Mouse (Mus musculus): ENCODE results near the gene Nol12.

Gene Nol12

DNA sequence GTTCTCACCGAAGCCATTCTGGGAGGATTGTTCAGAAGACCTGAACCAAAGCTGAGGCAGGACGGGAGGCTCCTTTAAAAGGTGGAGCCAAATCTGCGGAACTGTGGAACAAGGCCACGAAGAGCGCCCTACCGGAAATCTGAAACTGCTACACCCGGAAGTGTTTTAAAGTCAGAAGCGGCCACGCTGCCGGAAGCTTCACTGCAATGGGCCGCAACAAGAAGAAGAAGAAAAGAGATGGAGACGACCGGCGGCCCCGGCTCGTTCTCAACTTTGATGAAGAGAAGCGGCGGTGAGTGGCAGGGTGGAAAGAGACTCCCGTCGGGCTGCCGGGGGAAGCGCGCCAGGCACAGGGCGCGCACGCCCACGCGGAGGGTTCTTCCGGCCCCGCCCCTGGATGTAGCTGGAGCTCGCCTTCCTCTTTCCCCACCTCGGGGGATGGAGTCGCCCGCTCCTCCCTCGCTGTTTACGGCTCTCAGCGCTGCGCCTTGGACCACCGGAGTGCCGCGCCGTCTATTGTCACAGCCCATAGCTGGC is at the start of gene Nol12:
Gene Nol12 (plus strand): TSS at position 150 of the 537 bp plus-strand sequence.
- peak; percentile 75 for DNase-seq (ENCODE audit: low read depth, low spot score)

DNA sequence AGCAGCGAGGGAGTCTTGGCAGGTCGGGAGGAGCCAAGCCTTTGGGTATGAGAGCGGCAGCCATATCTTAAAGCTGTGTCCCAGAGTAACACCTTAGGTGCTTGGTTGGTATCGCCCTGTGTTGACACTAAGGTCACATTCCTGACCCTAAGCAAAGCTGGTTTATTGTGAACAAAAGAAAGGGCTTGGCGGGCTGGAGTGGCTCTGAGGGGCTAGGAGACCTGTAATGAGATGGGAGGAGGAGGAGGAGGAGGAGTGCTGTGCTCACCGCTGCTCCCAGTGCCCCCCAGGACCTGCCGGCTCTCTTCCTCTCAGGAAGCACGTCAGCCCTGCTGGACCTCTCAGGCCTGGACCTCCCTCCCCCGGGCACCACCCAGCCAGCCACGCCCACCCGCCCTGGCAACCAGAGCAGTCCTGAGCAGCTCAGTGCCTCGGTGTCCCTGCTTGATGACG is 45.3 kb upstream of the Nol12 start:
- no peak for DNase-seq (ENCODE audit: low read depth, low spot score)

DNA sequence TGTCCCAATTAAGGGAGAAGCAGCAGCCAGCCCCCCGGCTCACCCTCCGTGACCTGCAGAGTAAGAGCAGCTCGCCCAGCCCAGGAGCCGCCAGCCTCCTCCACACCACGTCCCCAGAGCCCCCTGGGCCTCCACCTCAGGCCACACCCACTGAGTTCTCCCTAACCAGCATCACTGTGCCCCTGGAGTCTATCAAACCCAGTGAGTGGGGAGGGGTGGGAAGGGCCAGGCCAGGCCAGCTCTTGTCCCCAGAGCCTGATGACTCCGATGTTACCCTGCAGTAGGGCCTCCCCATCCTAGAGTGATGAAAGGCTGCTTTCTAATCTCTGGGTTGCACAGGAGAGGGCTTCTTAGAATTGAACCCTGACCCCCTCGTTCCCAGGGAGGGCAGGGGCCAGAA is 42.3 kb upstream of the Nol12 start:
- DNase-seq (ENCODE audit: low read depth, low spot score): no peak

- DNase-seq (ENCODE audit: low read depth, low spot score): no peak
These were observed 40.0 kb upstream of the Nol12 start for GRCm38 (mm10) chr15:78894726-78895125.

DNA sequence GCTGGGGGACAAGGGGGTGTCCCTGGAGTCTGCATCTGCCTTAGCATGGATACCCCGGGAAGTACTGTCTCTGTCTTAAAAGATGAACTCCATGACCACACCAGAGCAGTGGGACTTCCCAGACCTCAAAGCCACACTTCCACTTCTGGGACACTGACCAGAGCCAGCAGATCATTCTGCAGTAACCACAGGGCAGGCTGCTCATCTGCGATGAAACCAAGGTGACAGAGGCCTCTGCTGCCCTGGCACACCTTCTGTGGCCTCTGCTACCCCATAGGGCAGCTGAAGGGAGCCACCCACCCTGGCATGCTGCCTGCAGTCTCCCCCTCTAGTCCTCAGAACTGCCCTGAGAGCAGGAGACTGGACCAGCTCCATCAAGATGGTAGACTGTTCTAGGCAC is 39.0 kb upstream of the Nol12 start:
- DNase-seq (ENCODE audit: low read depth, low spot score): no peak

DNA sequence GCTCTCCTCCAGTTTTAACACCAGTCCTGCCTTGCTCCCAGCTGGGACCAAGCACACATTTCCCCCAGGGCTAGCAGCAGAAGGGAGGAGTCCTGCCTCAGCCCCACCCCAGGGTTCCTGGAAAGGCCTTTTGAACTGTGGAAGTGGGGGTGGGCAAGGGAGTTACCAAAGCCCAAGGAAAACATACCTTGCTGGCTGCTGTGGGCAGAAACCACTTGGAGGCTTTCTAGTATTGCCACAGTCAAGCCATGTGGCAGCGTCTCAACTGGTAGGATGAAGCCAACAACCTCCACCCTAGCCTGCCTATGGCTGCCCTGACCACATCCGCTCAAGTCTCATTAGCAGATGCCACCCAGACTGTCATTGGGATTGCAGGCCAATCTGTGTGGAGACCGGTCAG is 38.6 kb upstream of the Nol12 start:
- DNase-seq (ENCODE audit: low read depth, low spot score): no peak

- no peak for DNase-seq (ENCODE audit: low read depth, low spot score)
These were observed 37.2 kb upstream of the Nol12 start for GRCm38 (mm10) chr15:78897488-78897887.

DNA sequence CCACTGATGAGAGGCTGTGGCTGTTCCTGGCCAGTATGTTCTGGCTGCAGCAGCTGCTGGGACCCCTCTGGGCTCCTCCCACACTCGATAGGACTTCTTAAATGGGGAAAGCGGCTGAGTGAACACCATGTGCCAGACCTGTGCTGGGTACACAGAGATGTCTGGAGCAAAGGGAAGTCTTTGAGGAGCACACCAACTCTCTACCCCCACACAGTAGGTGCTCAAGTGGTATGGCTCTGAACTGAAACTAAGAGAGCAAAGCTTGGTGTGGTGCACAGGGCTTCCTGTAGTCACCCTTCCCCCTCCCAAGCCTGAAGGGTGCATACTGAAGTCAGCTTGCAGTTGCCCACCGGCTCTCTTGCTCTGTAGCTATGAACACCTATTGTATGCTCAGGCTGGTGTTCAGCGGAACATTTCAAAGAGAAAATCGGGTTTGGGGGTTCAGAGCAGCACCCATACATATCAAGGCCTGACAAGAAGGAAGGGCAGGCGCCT is 36.2 kb upstream of the Nol12 start:
- DNase-seq (ENCODE audit: low read depth, low spot score): no peak

DNA sequence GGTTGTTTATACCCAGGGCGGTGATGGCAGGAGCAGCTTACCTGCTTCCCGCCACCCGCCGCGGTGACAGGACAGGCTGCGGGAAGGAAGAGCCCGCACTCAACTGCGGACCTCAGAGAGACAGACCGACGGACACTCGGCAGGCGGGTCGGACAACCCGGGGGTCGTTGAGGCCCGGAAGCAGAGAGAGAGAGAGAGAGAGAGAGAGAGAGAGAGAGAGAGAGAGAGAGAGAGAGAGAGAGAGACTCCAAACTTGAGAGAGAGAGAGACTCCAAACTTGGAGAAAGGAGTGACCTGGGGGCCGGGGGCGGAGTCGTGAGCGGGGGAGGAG is 35.4 kb upstream of the Nol12 start, which contains the start of gene Gm49510:
Gene Gm49510 (plus strand): TSS at position 259 of the 331 bp plus-strand sequence.
- DNase-seq (ENCODE audit: low read depth, low spot score): no peak

DNA sequence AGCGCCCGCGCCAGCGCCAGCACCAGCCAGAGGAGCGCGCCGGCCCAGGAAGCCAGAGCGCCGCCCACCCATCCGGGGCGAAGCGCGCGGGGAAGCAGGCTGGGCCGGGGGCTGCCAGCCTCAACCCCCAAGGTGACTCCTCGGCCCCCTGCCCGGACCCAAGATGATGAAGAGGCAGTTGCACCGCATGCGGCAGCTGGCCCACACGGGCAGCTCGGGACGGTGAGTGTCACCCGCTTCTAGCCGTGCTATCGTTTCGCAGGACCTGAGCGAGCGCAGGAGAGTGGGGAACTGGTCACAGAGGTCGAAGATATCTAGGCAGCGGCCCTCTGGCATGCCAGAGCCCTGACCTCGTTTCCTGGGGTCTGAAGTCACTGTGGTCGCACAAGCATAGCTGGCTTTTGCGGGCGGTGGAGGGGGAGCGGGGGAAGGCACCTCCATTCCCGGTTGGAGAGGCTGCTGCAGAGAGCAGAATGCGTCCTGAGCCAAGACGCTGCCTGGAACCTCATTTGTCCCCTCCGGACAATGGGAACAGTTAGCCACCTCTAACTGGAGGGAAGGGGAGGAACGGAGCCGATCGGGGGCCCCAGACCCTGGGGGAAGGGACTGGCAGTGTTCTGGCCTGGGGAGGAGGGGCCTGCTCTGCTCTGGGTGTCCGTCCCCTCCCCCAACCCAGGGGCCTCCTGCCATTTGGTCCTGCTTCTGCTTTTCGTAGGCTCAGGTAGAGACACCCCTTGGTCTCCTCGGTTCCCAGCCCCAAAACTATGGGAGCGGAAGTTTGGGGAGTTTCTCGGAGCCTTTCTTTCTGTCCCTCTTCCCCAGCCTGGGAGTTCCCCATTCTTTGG is 34.8 kb upstream of the Nol12 start, which contains the start of gene Sh3bp1:
Gene Sh3bp1 (plus strand): TSS at position 29 of the 845 bp plus-strand sequence.
- DNase-seq (ENCODE audit: low read depth, low spot score): no peak

DNA sequence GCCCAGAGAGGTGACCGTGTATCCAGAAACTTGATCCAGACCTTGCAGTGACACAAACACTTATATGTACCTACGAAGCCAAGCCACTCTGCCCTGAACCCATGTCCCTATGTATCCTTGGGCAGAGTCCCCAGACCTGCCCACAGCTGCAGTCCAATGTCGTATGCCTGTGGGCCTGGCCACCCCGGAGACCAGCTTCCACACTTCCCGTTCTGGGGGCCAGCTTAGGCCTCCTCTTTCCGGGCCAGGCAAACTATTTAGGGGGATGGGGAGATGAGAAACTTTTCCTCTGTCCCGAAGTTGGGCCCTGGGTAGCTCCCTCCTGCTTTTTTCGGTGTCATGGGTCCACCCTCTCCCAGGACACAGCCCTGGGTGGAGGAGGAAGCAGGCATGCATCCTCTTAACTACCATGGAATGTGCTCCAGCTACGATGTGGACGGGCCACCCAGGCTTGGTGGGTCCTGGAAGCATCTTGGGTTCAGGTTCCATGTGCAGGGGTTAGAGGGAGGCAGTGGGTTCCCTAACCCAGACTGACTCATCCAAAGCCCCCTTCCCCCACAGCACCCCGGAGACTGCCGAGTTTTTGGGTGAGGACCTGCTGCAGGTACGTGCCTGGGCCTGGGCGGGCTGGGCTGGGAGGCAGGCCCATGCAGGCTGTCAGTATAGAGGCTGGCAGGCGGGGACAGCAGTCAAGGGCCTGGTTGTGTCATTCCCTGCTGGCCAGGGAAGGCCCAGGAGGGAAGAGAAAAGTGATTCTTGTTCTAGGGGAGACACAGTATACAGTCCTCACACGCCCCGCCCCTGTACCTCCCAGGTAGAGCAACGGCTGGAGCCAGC is 33.9 kb upstream of the Nol12 start:
- no peak for DNase-seq (ENCODE audit: low read depth, low spot score)

GRCm38 (mm10) chr15:78901422-78901789 is 33.3 kb upstream of the Nol12 start:
- no peak for DNase-seq (ENCODE audit: low read depth, low spot score)

- no peak for DNase-seq (ENCODE audit: low read depth, low spot score)
These were observed 31.5 kb upstream of the Nol12 start for GRCm38 (mm10) chr15:78903243-78903642.

DNA sequence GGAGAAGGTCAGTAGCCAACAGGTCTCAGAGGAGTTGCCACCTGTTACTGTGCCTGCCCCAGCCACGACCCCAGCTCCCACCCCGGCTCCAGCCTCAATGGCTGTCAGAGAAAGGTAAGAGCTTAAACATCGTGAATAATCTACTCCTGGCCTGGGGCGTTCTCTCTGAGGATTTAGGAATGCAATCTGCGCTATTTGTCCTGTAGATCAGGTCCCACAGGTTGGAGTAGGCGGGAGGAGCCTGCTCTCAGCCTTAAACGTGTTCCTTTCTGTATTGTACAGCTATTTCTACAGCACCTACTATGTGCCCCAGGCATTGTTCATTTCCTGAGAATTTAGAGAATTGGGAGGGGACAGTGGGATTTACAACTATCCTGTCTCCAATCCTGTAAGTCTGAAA is 26.3 kb upstream of the Nol12 start:
- no peak for DNase-seq (ENCODE audit: low read depth, low spot score)

DNA sequence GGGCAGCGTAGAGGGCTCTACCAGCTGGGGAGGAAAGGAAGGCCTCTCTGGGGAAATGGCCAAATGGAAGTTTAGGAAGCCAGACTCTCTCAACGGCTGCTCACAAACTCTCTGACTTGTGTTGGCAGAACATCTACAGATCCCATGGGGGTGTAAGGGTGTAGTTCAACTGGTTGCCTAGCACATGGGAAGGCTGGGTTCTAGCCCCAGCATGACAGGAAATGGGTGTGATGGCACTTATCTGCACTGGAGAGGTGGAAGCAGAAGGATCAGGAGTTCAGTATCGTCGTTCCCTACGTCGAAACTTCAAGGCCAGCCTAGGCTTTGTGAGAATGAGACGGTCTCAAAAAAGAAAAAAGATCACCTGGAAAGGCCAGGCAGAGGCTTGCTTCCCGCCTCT is 25.8 kb upstream of the Nol12 start:
- DNase-seq (ENCODE audit: low read depth, low spot score): no peak

- no peak for DNase-seq (ENCODE audit: low read depth, low spot score)
These were observed 22.7 kb upstream of the Nol12 start for GRCm38 (mm10) chr15:78912040-78912439.

- peak; percentile 95 for DNase-seq (ENCODE audit: low read depth, low spot score)
These were observed 21.1 kb upstream of the Nol12 start, which contains the start of gene Pdxp for GRCm38 (mm10) chr15:78913632-78914090. Gene Pdxp (plus strand): TSS chr15:78913919.

DNA sequence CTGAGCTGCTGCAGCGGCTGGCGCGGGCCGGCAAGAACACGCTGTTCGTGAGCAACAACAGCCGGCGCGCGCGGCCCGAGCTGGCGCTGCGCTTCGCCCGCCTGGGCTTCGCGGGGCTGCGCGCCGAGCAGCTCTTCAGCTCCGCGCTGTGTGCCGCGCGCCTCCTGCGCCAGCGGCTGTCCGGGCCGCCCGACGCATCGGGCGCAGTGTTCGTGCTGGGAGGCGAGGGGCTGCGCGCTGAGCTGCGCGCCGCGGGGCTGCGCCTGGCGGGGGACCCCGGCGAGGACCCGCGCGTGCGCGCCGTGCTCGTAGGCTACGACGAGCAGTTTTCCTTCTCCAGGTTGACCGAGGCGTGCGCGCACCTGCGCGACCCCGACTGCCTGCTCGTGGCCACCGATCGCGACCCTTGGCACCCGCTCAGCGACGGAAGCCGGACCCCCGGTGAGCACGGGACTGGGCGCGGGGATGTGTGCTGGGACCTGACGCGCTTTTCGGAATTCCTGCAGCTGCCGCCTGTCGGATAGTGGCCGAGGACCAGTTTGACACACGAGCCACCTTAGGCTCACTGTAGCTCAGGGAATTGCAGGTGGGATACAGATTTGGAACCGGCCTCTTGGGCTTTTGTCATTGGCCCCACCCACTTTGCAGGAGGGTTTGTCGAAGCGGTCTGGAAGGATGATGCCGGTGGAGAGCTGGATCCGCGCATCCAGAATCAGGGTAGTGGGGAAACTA is 20.5 kb upstream of the Nol12 start:
- DNase-seq (ENCODE audit: low read depth, low spot score): no peak

DNA sequence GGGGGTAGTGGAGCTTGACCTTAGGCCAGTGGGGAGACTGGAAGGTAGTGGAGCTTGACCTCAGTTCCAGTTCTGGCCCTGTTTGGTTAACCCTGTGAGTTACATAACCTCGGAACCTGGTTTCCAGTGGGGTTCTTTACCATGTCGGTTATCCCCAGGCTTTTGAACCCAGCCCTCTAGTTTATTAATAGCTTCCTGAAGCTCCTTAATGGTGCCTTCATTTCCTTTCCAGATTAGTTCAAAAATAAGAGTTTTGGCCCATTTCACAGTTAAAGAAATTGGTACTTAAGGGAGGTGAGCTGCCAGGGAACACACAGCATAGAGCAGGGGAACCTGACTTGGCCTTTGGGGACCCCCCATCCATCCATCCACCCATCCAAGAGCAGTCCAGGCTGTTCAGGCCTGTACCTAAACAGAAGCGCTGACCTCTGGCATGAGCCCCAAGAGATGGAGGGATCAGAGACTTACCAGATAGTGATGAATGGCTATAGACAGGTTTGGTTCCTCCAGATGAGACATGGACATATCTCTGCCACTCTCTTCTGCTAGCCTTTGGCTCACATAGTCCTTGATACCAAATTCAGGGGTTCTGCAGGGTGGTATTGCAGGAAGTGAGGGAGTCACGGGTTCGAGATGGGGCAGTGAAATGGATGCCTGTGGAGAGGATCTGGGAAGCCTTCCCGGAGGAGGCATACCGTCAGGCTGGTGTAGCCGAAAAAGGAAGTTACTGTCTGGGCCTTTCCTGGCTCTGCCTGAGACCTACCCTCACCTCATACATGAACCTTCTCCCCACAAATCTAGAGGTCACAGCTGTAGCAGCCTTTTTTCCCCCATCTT is 19.7 kb upstream of the Nol12 start:
- DNase-seq (ENCODE audit: low read depth, low spot score): no peak

GRCm38 (mm10) chr15:78915660-78916017 is 19.1 kb upstream of the Nol12 start:
- DNase-seq (ENCODE audit: low read depth, low spot score): no peak
